Comparison of ENCODE assay signal across 9 mouse cellular contexts in the genomic region with DNA sequence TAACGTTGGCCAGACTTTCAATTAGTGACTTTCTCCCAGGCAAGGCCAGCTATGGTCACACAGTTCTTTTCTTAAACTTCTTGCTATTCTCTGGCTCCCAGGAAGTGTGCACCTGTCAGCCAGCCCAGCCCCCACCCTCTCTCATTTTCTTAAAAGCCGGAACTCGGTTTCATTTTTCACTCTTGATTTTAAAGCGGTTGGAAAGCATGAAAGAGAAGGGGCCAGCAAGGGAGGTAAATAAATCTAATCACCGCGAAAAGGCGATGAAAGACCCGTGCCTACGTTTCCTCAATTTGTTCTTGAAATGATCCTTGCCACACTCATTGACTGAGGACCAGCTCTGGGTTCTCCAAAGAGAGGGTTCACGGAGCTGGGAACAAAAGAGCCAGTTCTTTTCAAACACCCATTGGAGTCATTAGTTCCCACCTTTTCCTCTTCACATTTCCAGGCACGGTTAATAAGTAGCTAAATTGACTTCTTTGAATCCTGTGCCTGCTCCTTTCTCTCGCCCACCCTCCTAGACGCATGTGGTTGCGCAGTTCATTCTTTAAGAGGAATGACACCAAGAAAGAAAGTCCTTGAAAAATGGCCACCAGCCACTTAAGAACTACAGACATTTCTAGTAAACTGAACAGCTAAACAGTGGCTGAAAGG.
DNase-seq lines count a peak whose midpoint lies in the region; ATAC-seq and TF ChIP-seq lines count a peak whose summit lies in the region.
"Had no signal": no experiment of that assay in that cellular context is flagged by ENCODE, and none has a peak within 500 bp of the region (broad histone marks: within the 10 kb centered on the region; RNA-seq: fewer than 3 reads in every experiment).

No protein-coding gene starts in this region.

- no peak for TF ChIP-seq CTCF in CH12.LX (conservative IDR thresholded peaks at IDR 0.05 in 1 of 2, IDR thresholded peaks at IDR 0.05 in 1 of 2; ENCODE audit: low read depth in 2 of 2, low read length in 2 of 2)

- no peak for TF ChIP-seq POLR2A in CH12.LX (IDR thresholded peaks at IDR 0.05; ENCODE audit: low read depth, low read length)

- 0 out of 2 replicates have a peak, but pooled peaks cover 7% of the 10 kb centered on the region for H3K27me3 ChIP-seq in forebrain, embryonic 13.5 days
- H3K27me3 ChIP-seq in forebrain, embryonic 10.5 days (ENCODE audit: poor library complexity, severe bottlenecking) = peaks cover 44% of the 10 kb centered on the region
- H3K27me3 ChIP-seq in CH12.LX (replicated peaks) = no peaks in the 10 kb centered on the region
- no peaks in the 10 kb centered on the region for H3K27me3 ChIP-seq in intestine, embryonic 16.5 days (replicated peaks; ENCODE audit: control insufficient read depth, insufficient read depth, low read length)
- H3K27me3 ChIP-seq in neural tube, embryonic 12.5 days (replicated peaks) = peaks cover 53% of the 10 kb centered on the region

- TF ChIP-seq RAD21 in CH12.LX (IDR thresholded peaks at IDR 0.05; ENCODE audit: low read depth, low read length) = no peak

- peaks cover 8% of the 10 kb centered on the region for H3K4me1 ChIP-seq in forebrain, embryonic 13.5 days
- peaks cover 19% of the 10 kb centered on the region for H3K4me1 ChIP-seq in forebrain, embryonic 10.5 days
- H3K4me1 ChIP-seq in CH12.LX (ENCODE audit: control insufficient read depth in 1 of 2, insufficient read depth in 2 of 2) = peaks cover 2 to 25% of the 10 kb centered on the region in 2 experiments; a peak in 3 of 4 replicates
- H3K4me1 ChIP-seq in intestine, embryonic 16.5 days (ENCODE audit: control insufficient read depth, insufficient read depth, low read length) = peaks cover 10% of the 10 kb centered on the region; the same call in 1 of the 2 replicates
- peaks cover 14% of the 10 kb centered on the region for H3K4me1 ChIP-seq in neural tube, embryonic 12.5 days

- DNase-seq in forebrain, embryonic 10.5 days (ENCODE audit: extremely low spot score, low spot score) = no peak
- no peak for DNase-seq in CH12.LX (ENCODE audit: extremely low read depth)
- no peak for DNase-seq in Muller cell, postnatal 12 days (ENCODE audit: inconsistent ontology term)

- no peak overlapping the region for H3K27ac ChIP-seq in forebrain, embryonic 13.5 days
- no peak overlapping the region for H3K27ac ChIP-seq in forebrain, embryonic 10.5 days
- no peak overlapping the region for H3K27ac ChIP-seq in CH12.LX (ENCODE audit: insufficient read depth, low read depth)
- H3K27ac ChIP-seq in intestine, embryonic 16.5 days (ENCODE audit: low read length) = no peak overlapping the region
- H3K27ac ChIP-seq in neural tube, embryonic 12.5 days = no peak overlapping the region
- H3K27ac ChIP-seq: midbrain, embryonic 12.5 days had no signal

- dilution Hi-C loops in CH12.LX (cut with MboI; ENCODE audit: extremely low pct_ligation_motif_present, extremely low pct_unique_long_range_greater_than_20kb, low sequenced_read_pairs) = no loop called here

- 8% methylated on average over 14 of the region's 14 CpGs for WGBS in forebrain, embryonic 13.5 days
- 40% methylated on average over 14 of the region's 14 CpGs for WGBS in forebrain, embryonic 10.5 days
- 42% methylated on average over 14 of the region's 14 CpGs for WGBS in intestine, embryonic 16.5 days
- 8% methylated on average over 14 of the region's 14 CpGs for WGBS in neural tube, embryonic 12.5 days

- no peak for ATAC-seq in forebrain, embryonic 13.5 days
- peak; percentile 75 for ATAC-seq in intestine, embryonic 16.5 days
- ATAC-seq in neural tube, embryonic 12.5 days (ENCODE audit: low FRiP score, low read depth) = peak; percentile 75
- no peak for ATAC-seq in erythroblast, adult 5-6 weeks (replicated peaks; ENCODE audit: low FRiP score, poor library complexity, severe bottlenecking)
- ATAC-seq in megakaryocyte-erythroid progenitor cell, adult 5-6 weeks (replicated peaks; ENCODE audit: low FRiP score, low TSS enrichment, poor library complexity, severe bottlenecking) = no peak

- H3K9ac ChIP-seq in forebrain, embryonic 13.5 days = no peak overlapping the region
- peak overlapping the region; percentile 40 for H3K9ac ChIP-seq in CH12.LX (ENCODE audit: insufficient read depth, low read depth)
- no peak overlapping the region for H3K9ac ChIP-seq in intestine, embryonic 16.5 days (ENCODE audit: low read depth, low read length)
- H3K9ac ChIP-seq in neural tube, embryonic 12.5 days = no peak overlapping the region
- H3K9ac ChIP-seq: midbrain, embryonic 12.5 days had no signal

- no peaks in the 10 kb centered on the region for H3K36me3 ChIP-seq in forebrain, embryonic 13.5 days (ENCODE audit: poor library complexity, severe bottlenecking)
- no peaks in the 10 kb centered on the region for H3K36me3 ChIP-seq in forebrain, embryonic 10.5 days (replicated peaks)
- H3K36me3 ChIP-seq in CH12.LX (replicated peaks in 1 of 2; ENCODE audit: control insufficient read depth in 1 of 2, insufficient read depth in 1 of 2, low read length in 1 of 2) = no peaks in the 10 kb centered on the region
- H3K36me3 ChIP-seq in intestine, embryonic 16.5 days (ENCODE audit: control insufficient read depth, insufficient read depth, low read length) = no peaks in the 10 kb centered on the region
- H3K36me3 ChIP-seq in neural tube, embryonic 12.5 days = no peaks in the 10 kb centered on the region
- H3K36me3 ChIP-seq: midbrain, embryonic 12.5 days had no signal

- peak overlapping the region; percentile 22; the same call in 1 of the 2 replicates for H3K4me2 ChIP-seq in forebrain, embryonic 13.5 days
- peak overlapping the region; percentile 96 for H3K4me2 ChIP-seq in CH12.LX (ENCODE audit: insufficient read depth, low read depth, poor library complexity, severe bottlenecking)
- peak overlapping the region; percentile 43 for H3K4me2 ChIP-seq in intestine, embryonic 16.5 days (ENCODE audit: low read depth, low read length)
- H3K4me2 ChIP-seq in neural tube, embryonic 12.5 days (replicated peaks) = peak overlapping the region; percentile 34; the same call in 1 of the 2 replicates
- H3K4me2 ChIP-seq: midbrain, embryonic 12.5 days had no signal

- no peaks in the 10 kb centered on the region for H3K9me3 ChIP-seq in forebrain, embryonic 13.5 days (replicated peaks)
- H3K9me3 ChIP-seq in forebrain, embryonic 10.5 days = no peaks in the 10 kb centered on the region
- H3K9me3 ChIP-seq in CH12.LX (replicated peaks; ENCODE audit: low read length) = no peaks in the 10 kb centered on the region
- no peaks in the 10 kb centered on the region for H3K9me3 ChIP-seq in intestine, embryonic 16.5 days (ENCODE audit: control insufficient read depth, low read length)
- no peaks in the 10 kb centered on the region for H3K9me3 ChIP-seq in neural tube, embryonic 12.5 days
- H3K9me3 ChIP-seq: midbrain, embryonic 12.5 days had no signal

- peak; percentile 29; the same call in 1 of the 2 replicates for TF ChIP-seq EP300 in CH12.LX (IDR thresholded peaks at IDR 0.05; ENCODE audit: low read length)

- no peak overlapping the region for H3K4me3 ChIP-seq in forebrain, embryonic 13.5 days
- no peak overlapping the region for H3K4me3 ChIP-seq in forebrain, embryonic 10.5 days
- H3K4me3 ChIP-seq in CH12.LX (replicated peaks in 1 of 3; ENCODE audit: low read depth in 2 of 3, low read length in 2 of 3, poor library complexity in 1 of 3) = peak overlapping the region in 1 of 3 experiments; percentile 14
- H3K4me3 ChIP-seq in intestine, embryonic 16.5 days (ENCODE audit: low read length) = peak overlapping the region; percentile 29
- no peak overlapping the region for H3K4me3 ChIP-seq in neural tube, embryonic 12.5 days
- H3K4me3 ChIP-seq: midbrain, embryonic 12.5 days had no signal

- no peaks in the 10 kb centered on the region for H3K79me2 ChIP-seq in CH12.LX (replicated peaks; ENCODE audit: control insufficient read depth, extremely low read depth, insufficient read depth, poor library complexity, severe bottlenecking)

- in situ Hi-C loops in CH12.LX (cut with MboI; ENCODE audit: low pct_ligation_motif_present, low pct_unique_long_range_greater_than_20kb, low sequenced_read_pairs) = loop anchor here (10.0 kb wide), 1 partner anchor 738 kb away; no protein-coding TSS in a partner anchor

TF ChIP-seq in CH12.LX, 34 proteins besides CTCF, POLR2A, EP300 and RAD21:
- TF ChIP-seq CHD1 (IDR thresholded peaks at IDR 0.05; ENCODE audit: low read depth, low read length) (no peak), MYC (IDR thresholded peaks at IDR 0.05; ENCODE audit: low read depth, low read length) (no peak), E2F4 (IDR thresholded peaks at IDR 0.05; ENCODE audit: insufficient replicate concordance, low read depth, low read length) (no peak), USF2 (conservative IDR thresholded peaks at IDR 0.05; ENCODE audit: low read depth, low read length) (no peak), CHD2 (IDR thresholded peaks at IDR 0.05; ENCODE audit: low read length) (peak; percentile 77), SIN3A (IDR thresholded peaks at IDR 0.05; ENCODE audit: low read length) (no peak), IRF4 (IDR thresholded peaks at IDR 0.05; ENCODE audit: low read depth, low read length) (peak; percentile 37; the same call in 1 of the 2 replicates), NRF1 (IDR thresholded peaks at IDR 0.05; ENCODE audit: low read depth, low read length) (no peak), SMC3 (IDR thresholded peaks at IDR 0.05; ENCODE audit: low read depth, low read length) (no peak; the same call in 1 of the 2 replicates), MAX (IDR thresholded peaks at IDR 0.05; ENCODE audit: low read length) (no peak), JUN (IDR thresholded peaks at IDR 0.05; ENCODE audit: insufficient read depth, low read depth, low read length) (no peak), TCF12 (IDR thresholded peaks at IDR 0.05; ENCODE audit: low read depth, low read length) (0 out of 2 replicates have a peak, but pooled peaks have one; percentile 14), KAT2A (IDR thresholded peaks at IDR 0.05; ENCODE audit: insufficient replicate concordance, low read length) (no peak), USF1 (IDR thresholded peaks at IDR 0.05; ENCODE audit: low read depth, low read length) (no peak), ETS1 (conservative IDR thresholded peaks at IDR 0.05; ENCODE audit: low read depth, low read length) (no peak), UBTF (IDR thresholded peaks at IDR 0.05; ENCODE audit: low read depth, low read length) (no peak), ELF1 (IDR thresholded peaks at IDR 0.05; ENCODE audit: low read depth, low read length) (peak; percentile 46; the same call in 1 of the 2 replicates), MXI1 (IDR thresholded peaks at IDR 0.05; ENCODE audit: low read depth, low read length) (no peak), MAFK (IDR thresholded peaks at IDR 0.05; ENCODE audit: insufficient replicate concordance, low read length) (no peak)

Comparison
In these comparisons a context has a peak if more than half of its experiments do, and no peak if none do; other contexts are left out.
1. ATAC-seq: peak in intestine, embryonic 16.5 days (single experiment) and neural tube, embryonic 12.5 days (single experiment); none in forebrain, embryonic 13.5 days (single experiment), erythroblast, adult 5-6 weeks (single experiment) and megakaryocyte-erythroid progenitor cell, adult 5-6 weeks (single experiment).
2. H3K4me2 ChIP-seq: peak in every context shown above with its lines; median percentile 96 in CH12.LX; 43 in intestine, embryonic 16.5 days; 34 in neural tube, embryonic 12.5 days; 22 in forebrain, embryonic 13.5 days.